Mouse (Mus musculus) embryonic stem cell, embryonic (primary cell): Measurements from ENCODE around the gene Fam102a.

Experiments
- CTCF ChIA-PET, 4 experiments: fragments of 300-600 bp in 2 of 4; fragments of 350-600 bp in 2 of 4; sonication (Branson Sonifier 250); formaldehyde crosslinking; loops; one replicate each; lab custom pipeline; 2022; ENCODE audit warnings: inconsistent platforms in 2 of 4; lab: Charles Lee
- POLR2A ChIA-PET, 4 experiments: fragments of 300-600 bp in 2 of 4; fragments of 350-600 bp in 2 of 4; sonication (Branson Sonifier 250); formaldehyde crosslinking; loops; one replicate each; lab custom pipeline; 2022; ENCODE audit warnings: antibody characterized with exemption in 4 of 4, inconsistent platforms in 1 of 4; lab: Charles Lee

Gene Fam102a

GRCm38 (mm10) chr2:32533163-32533562 is 2.0 kb upstream of the Fam102a start:
- CTCF ChIA-PET = interaction anchor here in 1 of 4 experiments (0.6 kb wide), 1 partner anchor 70 kb away, joined by 3 read pairs; no protein-coding TSS in a partner anchor
- POLR2A ChIA-PET = interaction anchor here in 2 of 4 experiments (0.6 to 4.4 kb wide), 10 partner anchors 8 to 102 kb away, joined by 3 to 37 read pairs (median 4); partner anchors contain the start of gene Dpm2 (in 1 of the 2)

- CTCF ChIA-PET = interaction anchor here in 1 of 4 experiments (0.6 to 3.9 kb wide), 3 partner anchors 45 to 140 kb away, joined by 4 to 18 read pairs (median 6); no protein-coding TSS in a partner anchor
Observed at GRCm38 (mm10) chr2:32534061-32534732, 935 bp upstream of the Fam102a start.

GRCm38 (mm10) chr2:32535501-32535991 is 414 bp downstream of the Fam102a start:
- ChIA-PET POLR2A (interaction anchor here in 3 of 4 experiments (0.6 to 4.4 kb wide), 43 partner anchors 8 to 426 kb away, joined by 3 to 37 read pairs (median 4); partner anchors contain the start of genes Dpm2 (in 3 of the 3), 9430097D07Rik (in 1 of the 3), Lrsam1 (in 1 of the 3) and Pip5kl1 (in 1 of the 3)), CTCF (interaction anchor here in 2 of 4 experiments (0.5 to 3.9 kb wide), 4 partner anchors 31 to 375 kb away, joined by 3 to 18 read pairs (median 4); no protein-coding TSS in a partner anchor)

More at GRCm38 (mm10) chr2:32534061-32534732, 935 bp upstream of the Fam102a start:
- POLR2A ChIA-PET = interaction anchor here in 3 of 4 experiments (0.6 to 4.4 kb wide), 29 partner anchors 8 to 427 kb away, joined by 3 to 37 read pairs (median 4); partner anchors contain the start of genes Dpm2 (in 1 of the 3), Lrsam1 (in 1 of the 3) and Rpl12 (in 1 of the 3)

GRCm38 (mm10) chr2:32536086-32536633 is 1.0 kb downstream of the Fam102a start:
- ChIA-PET POLR2A (interaction anchor here (0.5 to 4.4 kb wide), 64 partner anchors 8 to 557 kb away, joined by 3 to 37 read pairs (median 4); partner anchors contain the start of genes Dpm2 (in 3 of the 4), St6galnac4 (in 2 of the 4), 9430097D07Rik (in 1 of the 4) and Pip5kl1 (in 1 of the 4)), CTCF (interaction anchor here (0.6 to 3.9 kb wide), 12 partner anchors 14 to 131 kb away, joined by 3 to 18 read pairs (median 4); no protein-coding TSS in a partner anchor)

- POLR2A ChIA-PET = interaction anchor here (0.5 to 4.4 kb wide), 71 partner anchors 8 to 466 kb away, joined by 3 to 37 read pairs (median 4); partner anchors contain the start of genes Dpm2 (in 3 of the 4), St6galnac4 (in 2 of the 4), 9430097D07Rik (in 1 of the 4) and Cdk9 (in 1 of the 4)
- CTCF ChIA-PET = interaction anchor here (0.6 to 3.9 kb wide), 15 partner anchors 13 to 300 kb away, joined by 3 to 18 read pairs (median 4); partner anchors contain the start of genes 9430097D07Rik (in 1 of the 4) and Pip5kl1 (in 1 of the 4)
Observed at GRCm38 (mm10) chr2:32536634-32537359, 1.7 kb downstream of the Fam102a start.

GRCm38 (mm10) chr2:32537360-32537905 is 2.3 kb downstream of the Fam102a start:
- POLR2A ChIA-PET = interaction anchor here (0.6 to 4.4 kb wide), 50 partner anchors 8 to 325 kb away, joined by 3 to 37 read pairs (median 4); partner anchors contain the start of genes Dpm2 (in 2 of the 4), Cdk9 (in 1 of the 4), Eng (in 1 of the 4) and St6galnac4 (in 1 of the 4)
- CTCF ChIA-PET = interaction anchor here (0.8 to 3.9 kb wide), 11 partner anchors 29 to 300 kb away, joined by 3 to 18 read pairs (median 4); partner anchors contain the start of genes 9430097D07Rik (in 1 of the 4) and Pip5kl1 (in 1 of the 4)

GRCm38 (mm10) chr2:32537941-32538340 is 2.8 kb downstream of the Fam102a start:
- CTCF ChIA-PET = interaction anchor here in 1 of 4 experiments (1.2 kb wide), 1 partner anchor 46 kb away, joined by 3 read pairs; no protein-coding TSS in a partner anchor
- POLR2A ChIA-PET = interaction anchor here in 2 of 4 experiments (1.1 to 3.5 kb wide), 4 partner anchors 12 to 69 kb away, joined by 3 to 14 read pairs (median 7); no protein-coding TSS in a partner anchor

GRCm38 (mm10) chr2:32538461-32538860 is 3.3 kb downstream of the Fam102a start:
- ChIA-PET CTCF (interaction anchor here in 1 of 4 experiments (1.2 kb wide), 1 partner anchor 45 kb away, joined by 3 read pairs; no protein-coding TSS in a partner anchor), POLR2A (interaction anchor here in 1 of 4 experiments (1.1 kb wide), 1 partner anchor 11 kb away, joined by 3 read pairs; no protein-coding TSS in a partner anchor)

- POLR2A ChIA-PET = interaction anchor here in 2 of 4 experiments (0.7 to 1.2 kb wide), 3 partner anchors 19 to 323 kb away, joined by 3 to 5 read pairs (median 3); no protein-coding TSS in a partner anchor
- CTCF ChIA-PET = interaction anchor here in 2 of 4 experiments (0.7 to 0.8 kb wide), 2 partner anchors 17 to 52 kb away, joined by 3 to 4 read pairs; no protein-coding TSS in a partner anchor
Observed at GRCm38 (mm10) chr2:32539452-32539981, 4.4 kb downstream of the Fam102a start.

- CTCF ChIA-PET = interaction anchor here in 1 of 4 experiments (2.8 kb wide), 1 partner anchor 52 kb away, joined by 8 read pairs; no protein-coding TSS in a partner anchor
Observed at GRCm38 (mm10) chr2:32541333-32541908, 6.3 kb downstream of the Fam102a start.

GRCm38 (mm10) chr2:32541986-32542573 is 6.9 kb downstream of the Fam102a start:
- POLR2A ChIA-PET = interaction anchor here in 3 of 4 experiments (0.6 to 1.9 kb wide), 13 partner anchors 8 to 120 kb away, joined by 3 to 8 read pairs (median 3); partner anchors contain the start of gene St6galnac4 (in 1 of the 3)
- CTCF ChIA-PET = interaction anchor here in 1 of 4 experiments (2.8 kb wide), 1 partner anchor 53 kb away, joined by 8 read pairs; no protein-coding TSS in a partner anchor

More at GRCm38 (mm10) chr2:32541333-32541908, 6.3 kb downstream of the Fam102a start:
- POLR2A ChIA-PET = interaction anchor here in 2 of 4 experiments (0.6 to 1.9 kb wide), 10 partner anchors 8 to 120 kb away, joined by 3 to 8 read pairs (median 3); partner anchors contain the start of gene St6galnac4 (in 1 of the 2)

- ChIA-PET CTCF (interaction anchor here in 2 of 4 experiments (0.6 kb wide), 2 partner anchors 237 to 668 kb away, joined by 3 read pairs; no protein-coding TSS in a partner anchor), POLR2A (interaction anchor here in 1 of 4 experiments (1.1 to 1.9 kb wide), 6 partner anchors 9 to 896 kb away, joined by 3 to 8 read pairs (median 4); no protein-coding TSS in a partner anchor)
Observed at GRCm38 (mm10) chr2:32543031-32543449, 7.9 kb downstream of the Fam102a start.

GRCm38 (mm10) chr2:32546951-32547350 is 11.8 kb downstream of the Fam102a start:
- ChIA-PET CTCF (interaction anchor here in 3 of 4 experiments (0.6 to 2.2 kb wide), 3 partner anchors 20 to 60 kb away, joined by 3 to 10 read pairs (median 3); no protein-coding TSS in a partner anchor), POLR2A (interaction anchor here in 2 of 4 experiments (0.7 to 4.6 kb wide), 8 partner anchors 8 to 39 kb away, joined by 3 to 33 read pairs (median 4); partner anchors contain the start of gene Fam102a (in 1 of the 2))

GRCm38 (mm10) chr2:32547380-32547779 is 12.2 kb downstream of the Fam102a start:
- ChIA-PET POLR2A (interaction anchor here in 2 of 4 experiments (1.0 to 4.6 kb wide), 3 partner anchors 11 to 23 kb away, joined by 3 to 33 read pairs (median 3); partner anchors contain the start of genes Dpm2 (in 1 of the 2) and Fam102a (in 1 of the 2)), CTCF (interaction anchor here in 1 of 4 experiments (2.2 kb wide), 1 partner anchor 19 kb away, joined by 10 read pairs; no protein-coding TSS in a partner anchor)
